Mouse (Mus musculus) T-cell, adult 2 months (primary cell): ENCODE data around the gene Gm13694.
A peak's percentile ranks its signal among the peaks of the same experiment; 100 is the strongest.
"Not testable (repeated sequence)": the region's sequence is repeated elsewhere in the genome, so short reads cannot be mapped to it uniquely, and the experiment has no call there.

Experiments
- DNase-seq: peaks from one replicate; pipeline ENCODE4 v3.0.0; 2022; ENCODE audit warnings: low spot score

Gm13694 gene

DNA sequence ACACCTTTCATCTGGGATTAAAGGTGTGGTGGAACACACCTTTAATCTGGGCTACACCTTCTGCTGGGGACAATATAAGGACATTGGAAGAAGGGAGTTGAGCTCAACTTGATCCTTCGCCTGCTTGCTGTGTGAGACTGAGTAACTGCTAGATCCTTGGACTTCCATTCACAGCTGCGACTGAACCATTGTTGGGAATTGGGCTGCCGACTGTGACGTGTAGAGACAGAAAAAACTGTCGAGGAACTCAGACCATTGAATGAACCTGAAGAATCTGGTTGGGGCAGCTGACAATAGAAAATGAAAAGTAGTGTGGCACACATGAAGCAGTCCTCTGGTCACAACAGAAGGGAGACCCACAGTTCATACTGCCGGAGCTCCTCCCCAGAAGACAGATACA is at the start of gene Gm13694:
Gene Gm13694, plus strand, starts transcription at position 301 of the 400 bp plus-strand sequence.
- not testable (repeated sequence) for DNase-seq

GRCm38 (mm10) chr2:83929478-83930088 is 49.1 kb upstream of the Gm13694 start:
- peak; percentile 74 for DNase-seq

DNA sequence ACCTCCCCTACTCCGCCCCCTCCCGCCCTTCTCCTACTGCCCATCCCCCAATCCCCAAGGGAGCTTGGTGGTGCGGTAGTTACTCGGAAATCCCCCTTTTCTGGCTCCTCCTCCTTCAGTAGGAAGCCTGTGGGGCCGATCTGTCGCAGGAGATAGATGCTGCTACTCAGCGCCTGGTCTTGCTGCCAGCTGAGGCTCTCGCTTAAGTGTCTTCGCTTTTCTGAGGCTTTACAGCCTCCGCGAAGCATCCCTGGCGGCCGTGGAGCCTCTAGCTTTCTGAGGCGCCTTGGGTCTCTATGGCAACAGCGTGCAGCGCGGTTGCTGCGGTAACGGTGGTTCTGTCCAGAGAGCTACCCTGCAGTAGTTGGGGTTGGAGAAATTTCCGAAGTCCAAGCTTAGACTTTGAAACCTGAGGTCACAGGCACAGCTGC is 37.8 kb upstream of the Gm13694 start, which contains the start of gene Zswim2:
Gene Zswim2, minus strand, starts transcription at position 298 of the 431 bp plus-strand sequence.
- DNase-seq, result peak; percentile 25

DNA sequence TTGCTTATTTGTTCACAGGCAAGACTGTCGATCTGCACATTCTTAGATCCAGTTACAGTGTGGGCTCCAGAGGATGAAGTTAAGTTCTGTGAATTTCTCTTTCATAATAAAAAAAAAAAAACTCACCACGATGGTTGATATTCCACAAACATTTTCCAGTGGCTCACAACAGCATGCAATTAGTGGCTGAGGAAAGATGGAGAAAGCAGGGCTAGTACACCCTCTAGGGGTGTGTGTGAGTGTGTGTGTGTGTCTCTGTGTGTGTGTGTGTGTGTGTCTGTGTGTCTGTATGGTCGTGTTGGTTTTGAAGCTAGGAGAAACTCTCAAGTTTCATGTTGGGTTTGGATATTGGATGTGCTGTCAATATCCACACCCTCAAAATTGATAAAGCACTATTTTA is 37.4 kb upstream of the Gm13694 start:
- DNase-seq, result no peak

DNA sequence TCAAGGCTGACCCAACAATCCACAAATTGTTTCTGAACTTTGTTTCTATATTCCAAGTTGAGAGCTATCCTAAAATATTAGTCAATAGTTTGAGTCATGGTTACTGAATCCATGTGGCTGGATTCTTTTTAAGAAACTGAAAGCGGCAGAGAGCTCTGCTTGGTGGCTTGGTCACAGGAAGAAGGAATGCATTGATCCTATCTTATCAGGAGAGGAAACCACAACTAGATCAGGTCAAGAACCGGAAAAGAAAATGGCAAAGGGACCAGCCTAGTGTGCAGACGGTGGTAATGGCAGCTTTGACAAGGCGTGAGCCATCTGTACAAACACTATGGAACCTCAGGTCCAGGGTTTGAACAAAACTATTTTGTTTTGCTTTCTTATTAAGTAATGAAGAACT is 36.9 kb upstream of the Gm13694 start:
- no peak for DNase-seq

- not testable (repeated sequence) for DNase-seq
Measured at GRCm38 (mm10) chr2:83955393-83955792, 23.3 kb upstream of the Gm13694 start, which contains the start of gene Gm13698. Gene Gm13698 (plus strand): TSS chr2:83955693.

DNA sequence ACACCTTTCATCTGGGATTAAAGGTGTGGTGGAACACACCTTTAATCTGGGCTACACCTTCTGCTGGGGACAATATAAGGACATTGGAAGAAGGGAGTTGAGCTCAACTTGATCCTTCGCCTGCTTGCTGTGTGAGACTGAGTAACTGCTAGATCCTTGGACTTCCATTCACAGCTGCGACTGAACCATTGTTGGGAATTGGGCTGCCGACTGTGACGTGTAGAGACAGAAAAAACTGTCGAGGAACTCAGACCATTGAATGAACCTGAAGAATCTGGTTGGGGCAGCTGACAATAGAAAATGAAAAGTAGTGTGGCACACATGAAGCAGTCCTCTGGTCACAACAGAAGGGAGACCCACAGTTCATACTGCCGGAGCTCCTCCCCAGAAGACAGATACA is 17.5 kb upstream of the Gm13694 start, which contains the start of gene Gm13693:
Gene Gm13693, plus strand, starts transcription at position 301 of the 400 bp plus-strand sequence.
- DNase-seq, result not testable (repeated sequence)

DNA sequence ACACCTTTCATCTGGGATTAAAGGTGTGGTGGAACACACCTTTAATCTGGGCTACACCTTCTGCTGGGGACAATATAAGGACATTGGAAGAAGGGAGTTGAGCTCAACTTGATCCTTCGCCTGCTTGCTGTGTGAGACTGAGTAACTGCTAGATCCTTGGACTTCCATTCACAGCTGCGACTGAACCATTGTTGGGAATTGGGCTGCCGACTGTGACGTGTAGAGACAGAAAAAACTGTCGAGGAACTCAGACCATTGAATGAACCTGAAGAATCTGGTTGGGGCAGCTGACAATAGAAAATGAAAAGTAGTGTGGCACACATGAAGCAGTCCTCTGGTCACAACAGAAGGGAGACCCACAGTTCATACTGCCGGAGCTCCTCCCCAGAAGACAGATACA is 11.7 kb upstream of the Gm13694 start, which contains the start of gene Gm13695:
Gene Gm13695, plus strand, starts transcription at position 301 of the 400 bp plus-strand sequence.
- DNase-seq, result not testable (repeated sequence)

DNA sequence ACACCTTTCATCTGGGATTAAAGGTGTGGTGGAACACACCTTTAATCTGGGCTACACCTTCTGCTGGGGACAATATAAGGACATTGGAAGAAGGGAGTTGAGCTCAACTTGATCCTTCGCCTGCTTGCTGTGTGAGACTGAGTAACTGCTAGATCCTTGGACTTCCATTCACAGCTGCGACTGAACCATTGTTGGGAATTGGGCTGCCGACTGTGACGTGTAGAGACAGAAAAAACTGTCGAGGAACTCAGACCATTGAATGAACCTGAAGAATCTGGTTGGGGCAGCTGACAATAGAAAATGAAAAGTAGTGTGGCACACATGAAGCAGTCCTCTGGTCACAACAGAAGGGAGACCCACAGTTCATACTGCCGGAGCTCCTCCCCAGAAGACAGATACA is 5.9 kb upstream of the Gm13694 start, which contains the start of gene Gm13696:
Gene Gm13696, plus strand, starts transcription at position 301 of the 400 bp plus-strand sequence.
- not testable (repeated sequence) for DNase-seq

GRCm38 (mm10) chr2:83984443-83984842 is 5.7 kb downstream of the Gm13694 start, which contains the start of gene Gm13697:
Gene Gm13697 (plus strand): TSS chr2:83984743.
- not testable (repeated sequence) for DNase-seq

DNA sequence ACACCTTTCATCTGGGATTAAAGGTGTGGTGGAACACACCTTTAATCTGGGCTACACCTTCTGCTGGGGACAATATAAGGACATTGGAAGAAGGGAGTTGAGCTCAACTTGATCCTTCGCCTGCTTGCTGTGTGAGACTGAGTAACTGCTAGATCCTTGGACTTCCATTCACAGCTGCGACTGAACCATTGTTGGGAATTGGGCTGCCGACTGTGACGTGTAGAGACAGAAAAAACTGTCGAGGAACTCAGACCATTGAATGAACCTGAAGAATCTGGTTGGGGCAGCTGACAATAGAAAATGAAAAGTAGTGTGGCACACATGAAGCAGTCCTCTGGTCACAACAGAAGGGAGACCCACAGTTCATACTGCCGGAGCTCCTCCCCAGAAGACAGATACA is 11.5 kb downstream of the Gm13694 start, which contains the start of gene Gm13691:
Gene Gm13691, plus strand, starts transcription at position 301 of the 400 bp plus-strand sequence.
- not testable (repeated sequence) for DNase-seq

DNA sequence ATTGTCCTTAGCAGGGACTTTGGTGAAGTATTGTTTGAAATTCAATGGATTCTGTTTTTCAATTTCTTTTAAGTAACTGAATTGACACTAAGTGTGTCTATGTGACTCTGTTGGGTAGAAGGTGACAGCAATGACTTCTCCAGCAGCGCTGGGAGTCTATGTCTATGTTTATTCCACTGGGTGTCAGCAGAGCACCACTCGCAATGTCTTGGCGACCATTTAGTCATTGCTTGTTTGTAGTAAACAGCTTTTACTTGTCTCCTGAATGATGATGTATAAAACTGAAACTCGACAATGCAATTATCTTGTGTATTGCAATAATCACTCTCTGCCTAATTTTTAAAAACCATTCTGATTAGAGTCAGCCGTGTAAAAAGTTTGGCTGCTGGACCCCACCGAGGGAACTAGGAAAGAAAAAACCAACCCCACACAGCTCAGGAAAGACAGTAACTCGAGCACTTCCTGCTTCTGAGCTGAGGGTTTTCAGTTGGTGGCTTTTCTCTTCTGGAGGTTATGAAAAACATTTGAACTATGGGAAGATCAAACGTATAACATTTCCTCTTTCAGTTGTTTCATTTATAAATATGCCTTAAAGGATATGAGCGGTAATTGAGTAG is 15.0 kb downstream of the Gm13694 start:
- peak; percentile 77 for DNase-seq

DNA sequence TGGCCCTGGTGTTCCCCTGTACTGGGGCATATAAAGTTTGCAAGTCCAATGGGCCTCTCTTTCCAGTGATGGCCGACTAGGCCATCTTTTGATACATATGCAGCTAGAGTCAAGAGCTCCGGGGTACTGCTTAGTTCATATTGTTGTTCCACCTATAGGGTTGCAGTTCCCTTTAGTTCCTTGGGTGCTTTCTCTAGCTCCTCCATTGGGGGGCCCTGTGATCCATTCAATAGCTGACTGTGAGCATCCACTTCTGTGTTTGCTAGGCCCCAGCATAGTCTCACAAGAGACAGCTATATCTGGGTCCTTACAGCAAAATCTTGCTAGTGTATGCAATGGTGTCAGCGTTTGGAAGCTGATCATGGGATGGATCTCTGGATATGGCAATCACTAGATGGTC is 15.8 kb downstream of the Gm13694 start:
- DNase-seq, result peak; percentile 34

DNA sequence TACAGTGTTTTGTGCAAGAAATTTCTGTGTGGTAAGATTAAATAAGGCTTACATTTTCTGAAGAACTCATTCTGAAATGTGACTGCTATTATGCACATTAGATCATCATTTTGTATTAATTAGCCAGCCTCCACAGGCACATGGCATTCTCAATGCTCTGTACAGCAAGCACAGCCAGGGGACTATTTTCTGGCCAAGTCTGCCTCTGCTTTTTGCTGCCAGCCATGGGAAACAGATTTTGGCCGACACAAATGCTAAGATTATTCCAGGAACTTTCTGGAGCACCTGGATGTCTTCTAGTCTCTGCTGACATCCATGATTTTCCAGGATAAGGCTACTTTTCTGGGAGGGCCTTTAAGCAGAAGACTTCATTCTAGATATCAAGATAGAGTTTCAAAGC is 30.2 kb downstream of the Gm13694 start:
- no peak for DNase-seq

- no peak for DNase-seq
Measured at GRCm38 (mm10) chr2:84009818-84010217, 31.1 kb downstream of the Gm13694 start.

DNA sequence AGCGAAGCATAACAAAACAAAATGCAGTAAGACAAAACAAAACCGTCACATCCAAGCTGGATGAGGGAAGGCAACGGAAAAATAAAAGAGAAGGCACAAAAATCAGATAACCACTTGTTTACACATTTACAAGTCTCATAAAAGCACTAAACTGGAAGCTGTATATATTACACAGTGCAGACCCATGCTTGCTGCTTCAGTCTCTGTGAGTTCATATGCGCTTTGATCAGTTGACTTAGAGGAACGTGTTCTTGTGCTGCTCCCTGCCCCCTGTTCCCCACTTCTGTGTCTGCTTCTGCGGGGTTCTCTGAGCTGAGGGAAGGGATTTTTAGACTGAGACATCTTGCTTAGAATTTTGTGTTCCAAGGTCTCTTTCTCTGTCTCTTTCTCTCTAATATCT is 35.8 kb downstream of the Gm13694 start:
- DNase-seq, result no peak

DNA sequence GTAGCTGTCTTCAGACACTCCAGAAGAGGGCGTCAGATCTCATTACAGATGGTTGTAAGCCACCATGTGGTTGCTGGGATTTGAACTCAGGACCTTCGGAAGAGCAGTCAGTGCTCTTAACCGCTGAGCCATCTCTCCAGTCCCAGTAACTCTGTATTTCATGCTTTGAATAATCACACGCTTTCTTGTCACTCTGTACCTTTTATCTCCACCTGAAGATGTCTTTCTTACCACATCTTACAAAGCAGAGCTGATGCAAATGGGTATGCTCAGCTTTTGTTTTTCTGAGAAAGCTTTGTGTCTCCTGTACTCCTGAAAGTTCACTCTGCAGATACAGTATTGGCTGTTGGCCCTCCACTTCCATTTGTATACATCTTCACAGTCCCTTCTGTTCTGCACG is 37.6 kb downstream of the Gm13694 start:
- DNase-seq, result peak; percentile 70

DNA sequence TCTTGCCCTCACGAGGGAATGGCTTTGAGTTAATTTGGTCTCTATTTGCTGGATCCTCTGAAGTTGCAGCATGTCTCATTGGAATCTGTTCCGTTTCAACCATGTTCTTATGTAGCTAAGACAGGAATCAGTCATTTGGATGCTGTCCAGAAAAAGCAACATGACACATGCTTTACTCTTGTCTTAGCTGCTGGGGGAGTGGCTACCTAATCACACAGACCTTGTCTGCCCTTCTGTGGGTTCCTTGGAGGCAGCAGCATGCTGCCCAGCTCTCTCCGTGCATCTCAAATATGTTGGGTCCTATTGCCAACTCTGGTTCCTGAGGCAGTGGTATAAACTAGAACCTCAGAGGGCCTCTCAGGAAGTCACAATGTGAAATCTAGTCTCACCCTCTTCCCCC is 39.6 kb downstream of the Gm13694 start:
- no peak for DNase-seq

DNA sequence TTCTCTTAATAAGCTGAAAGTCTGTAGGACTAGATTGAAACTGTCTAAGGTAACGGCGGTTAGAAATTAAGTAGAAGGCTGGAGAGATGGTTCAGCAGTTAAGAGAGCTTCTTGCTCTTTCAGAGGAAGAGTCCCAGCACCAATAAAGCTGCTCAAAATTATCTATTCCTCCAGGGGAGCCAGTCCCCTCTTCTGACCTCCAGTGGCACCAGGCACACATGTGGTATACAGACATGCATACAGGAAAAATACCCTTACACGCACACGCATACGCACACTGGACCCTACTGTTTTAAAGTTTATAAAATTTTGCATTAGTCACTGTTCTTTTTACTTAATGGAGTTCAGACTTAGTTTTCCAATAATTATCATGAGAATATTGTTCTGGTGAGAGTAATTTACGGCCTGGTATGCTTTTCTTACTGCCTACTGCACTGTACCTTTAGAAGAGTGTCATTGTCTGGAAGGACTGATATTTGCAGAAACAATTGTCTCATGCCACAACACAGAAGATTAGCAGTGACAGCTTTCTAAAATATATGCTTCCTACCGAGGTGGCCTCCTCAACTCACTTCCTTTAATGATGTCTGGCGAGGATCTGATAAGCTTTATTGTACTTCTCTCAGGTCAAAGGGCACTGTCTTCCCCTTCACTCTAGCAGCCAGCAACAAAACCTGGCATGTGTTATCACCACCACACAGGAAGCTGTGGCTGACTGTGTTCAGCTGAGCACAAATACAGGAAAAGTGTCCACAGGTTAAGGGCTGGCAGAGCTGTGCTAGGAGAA is 41.0 kb downstream of the Gm13694 start:
- peak; percentile 56 for DNase-seq

DNA sequence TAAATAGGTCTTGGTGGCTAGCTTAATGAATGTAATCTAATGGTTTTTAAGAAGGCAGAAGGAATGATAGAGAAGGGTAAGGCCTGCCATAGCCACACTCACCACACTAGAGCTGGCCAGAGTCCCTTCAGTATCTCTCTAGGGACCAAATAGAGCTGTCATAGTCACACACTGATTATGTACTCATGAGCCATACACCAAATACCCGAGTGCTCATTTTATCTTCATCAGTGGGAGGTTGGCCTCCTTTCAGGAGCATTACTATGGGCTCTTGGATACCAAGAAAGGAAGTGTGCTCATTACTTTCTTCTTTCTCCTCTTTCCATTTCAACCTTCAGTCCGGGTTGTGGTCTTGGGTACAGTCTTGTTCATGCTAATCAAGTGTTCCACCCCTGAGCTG is 43.2 kb downstream of the Gm13694 start:
- DNase-seq, result no peak

DNA sequence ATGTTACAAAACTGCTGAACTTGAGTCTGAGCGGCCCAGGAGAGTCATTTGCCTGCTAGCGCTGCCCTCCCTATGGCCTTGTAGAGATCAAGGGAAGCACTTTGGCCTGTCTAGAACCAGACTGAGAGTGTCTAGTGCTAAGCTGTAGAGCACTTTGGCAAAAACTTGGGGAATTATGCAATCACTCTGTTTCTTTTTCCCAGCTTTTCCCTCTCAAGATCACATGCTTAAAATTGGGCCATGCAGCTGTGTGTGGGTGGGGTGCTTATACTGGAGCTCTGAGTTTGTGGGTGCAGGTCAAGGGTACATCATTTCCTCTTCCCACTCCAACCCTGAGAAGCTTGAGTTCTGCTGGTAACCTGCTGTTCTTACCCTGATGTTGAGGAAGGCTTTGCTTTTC is 44.2 kb downstream of the Gm13694 start:
- no peak for DNase-seq

DNA sequence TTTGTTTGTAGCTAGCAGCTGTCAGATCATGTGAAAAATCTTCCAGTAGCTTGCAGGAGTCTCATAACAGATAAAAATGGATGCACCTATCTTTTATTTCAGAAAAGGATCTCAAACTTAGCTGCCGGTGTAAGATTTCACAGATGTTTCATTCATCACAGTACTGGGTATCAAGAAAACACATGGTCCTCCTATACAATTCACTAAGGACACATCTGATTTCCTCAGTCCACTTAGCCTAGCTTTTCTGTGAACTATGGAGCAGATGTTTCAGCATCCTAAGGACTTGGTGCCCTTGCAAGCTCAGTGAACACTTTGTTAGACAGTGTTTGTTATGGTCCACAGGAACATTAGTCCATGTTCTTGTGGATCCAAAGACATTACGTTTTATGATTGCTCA is 44.6 kb downstream of the Gm13694 start:
- DNase-seq, result no peak
